Mouse (Mus musculus) thymus, postnatal 4 days (tissue): ENCODE measurements around the gene Gm49450.

Experiments
- DNase-seq: peaks from one replicate; pipeline ENCODE4 v3.0.0; 2021

Gene Gm49450

DNA sequence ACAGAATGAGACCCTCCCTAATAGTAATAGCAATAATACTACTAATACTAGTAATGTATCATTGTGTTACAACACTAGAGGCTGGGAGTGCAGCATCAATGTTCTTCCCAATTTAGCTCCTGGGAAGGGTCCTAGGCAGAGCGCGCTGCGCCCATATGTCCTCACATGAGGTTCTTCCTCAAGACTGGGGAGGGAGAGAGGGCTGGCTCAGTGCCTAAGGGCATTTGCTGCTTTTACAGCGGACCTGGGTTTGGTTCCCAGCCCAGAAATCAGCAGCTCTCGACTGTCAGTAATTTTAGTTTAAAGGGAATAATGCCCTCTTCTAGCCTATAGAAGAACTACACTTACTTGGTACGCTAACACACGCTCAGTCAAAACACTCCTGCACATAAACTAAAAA lies 65.8 kb downstream of the Gm49450 start:
- no peak for DNase-seq

DNA sequence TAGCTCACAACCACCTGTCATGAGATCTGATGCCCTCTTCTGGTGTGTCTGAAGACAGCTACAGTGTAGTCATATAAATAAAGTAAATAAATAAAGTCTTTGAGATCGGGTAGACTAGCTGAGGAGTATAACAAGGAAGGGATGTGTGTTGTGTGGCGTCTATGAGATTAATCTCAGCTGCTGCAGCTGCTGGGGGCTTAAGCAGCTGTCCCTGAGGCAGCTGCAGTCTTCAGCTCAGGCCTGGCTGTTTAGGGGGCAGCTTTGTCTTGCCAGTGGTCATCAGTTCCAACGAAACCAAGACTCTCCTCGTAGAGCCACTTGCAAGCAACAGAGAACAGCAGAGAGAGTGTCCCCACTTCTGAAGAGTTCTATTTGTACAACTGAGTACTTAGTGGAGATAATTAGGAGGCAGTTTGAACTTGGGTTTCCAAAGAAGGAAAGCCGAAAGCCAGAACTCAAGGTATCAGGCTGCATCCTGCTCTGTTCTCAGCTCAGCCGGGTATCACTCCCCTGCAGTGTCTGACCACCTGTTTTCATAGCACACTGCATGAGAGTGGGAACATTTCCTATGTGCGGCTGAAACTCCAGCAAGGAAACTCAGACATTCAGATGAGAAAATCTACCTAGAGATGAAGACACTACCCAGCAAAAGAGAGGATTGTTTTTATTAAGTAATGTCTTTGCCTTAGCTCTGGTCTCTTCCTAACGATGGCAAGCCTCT lies 66.5 kb downstream of the Gm49450 start:
- DNase-seq, result no peak

DNA sequence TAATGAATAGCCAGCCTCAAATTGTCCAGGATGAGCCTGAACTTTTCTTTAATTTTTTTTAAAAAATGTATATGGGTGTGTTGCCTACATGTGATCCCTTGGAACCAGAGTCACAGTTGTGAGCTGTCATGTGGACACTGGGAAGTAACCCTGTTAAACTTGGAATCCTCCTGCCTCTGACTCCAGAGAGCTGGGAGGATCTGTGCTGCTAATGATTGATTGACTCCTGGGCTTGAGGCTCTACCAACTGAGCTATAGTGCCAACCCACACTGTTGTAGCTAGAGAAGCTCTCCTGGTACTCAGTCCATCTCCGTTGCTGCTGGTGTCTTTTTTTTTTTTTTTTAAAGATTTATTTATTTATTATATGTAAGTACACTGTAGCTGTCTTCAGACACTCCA lies 69.2 kb downstream of the Gm49450 start:
- DNase-seq, result no peak

DNA sequence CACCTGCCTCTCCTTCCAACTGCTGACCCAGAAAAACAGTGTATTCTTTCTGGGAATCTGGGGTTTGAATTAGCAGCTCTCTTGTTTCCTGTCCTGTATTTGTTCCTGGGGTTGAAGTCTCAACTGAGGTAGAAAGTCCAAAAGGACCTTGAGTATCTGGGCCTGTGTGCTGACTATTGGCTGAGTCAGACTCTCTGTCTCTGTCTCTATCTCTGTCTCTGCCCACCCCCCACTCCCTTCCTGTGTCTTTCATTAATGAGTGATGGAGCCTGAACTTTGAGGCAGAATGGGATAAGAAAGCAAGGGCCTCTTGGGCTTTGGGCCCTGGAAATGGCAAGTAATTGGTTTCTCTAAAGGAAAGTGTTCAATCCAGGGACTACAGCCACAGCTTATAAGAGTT lies 69.7 kb downstream of the Gm49450 start:
- DNase-seq, result no peak
